Mouse (Mus musculus): ENCODE measurements around the gene Txn2.

Gene Txn2

GRCm38 (mm10) chr15:77934326-77934725 is 5.5 kb upstream of the Txn2 start:
- DNase-seq (ENCODE audit: low read depth, low spot score): no peak

GRCm38 (mm10) chr15:77933770-77934169 is 5.0 kb upstream of the Txn2 start:
- peak; percentile 86 for DNase-seq (ENCODE audit: low read depth, low spot score)

GRCm38 (mm10) chr15:77933222-77933621 is 4.4 kb upstream of the Txn2 start:
- no peak for DNase-seq (ENCODE audit: low read depth, low spot score)

GRCm38 (mm10) chr15:77931689-77932016 is 2.8 kb upstream of the Txn2 start:
- peak; percentile 67 for DNase-seq (ENCODE audit: low read depth, low spot score)

GRCm38 (mm10) chr15:77930986-77931688 is 2.3 kb upstream of the Txn2 start:
- no peak for DNase-seq (ENCODE audit: low read depth, low spot score)

- DNase-seq (ENCODE audit: low read depth, low spot score): no peak
These were observed 998 bp upstream of the Txn2 start for GRCm38 (mm10) chr15:77929804-77930203.

GRCm38 (mm10) chr15:77928091-77928490 is 715 bp downstream of the Txn2 start:
- no peak for DNase-seq (ENCODE audit: low read depth, low spot score)

GRCm38 (mm10) chr15:77926921-77927320 is 1.9 kb downstream of the Txn2 start:
- no peak for DNase-seq (ENCODE audit: low read depth, low spot score)

GRCm38 (mm10) chr15:77925195-77925594 is 3.6 kb downstream of the Txn2 start:
- DNase-seq (ENCODE audit: low read depth, low spot score): no peak

GRCm38 (mm10) chr15:77923267-77924035 is 5.4 kb downstream of the Txn2 start:
- no peak for DNase-seq (ENCODE audit: low read depth, low spot score)

GRCm38 (mm10) chr15:77922710-77923109 is 6.1 kb downstream of the Txn2 start:
- no peak for DNase-seq (ENCODE audit: low read depth, low spot score)

- DNase-seq (ENCODE audit: low read depth, low spot score): no peak
These were observed 7.2 kb downstream of the Txn2 start for GRCm38 (mm10) chr15:77921636-77922035.

GRCm38 (mm10) chr15:77920511-77921462 is 8.0 kb downstream of the Txn2 start:
- DNase-seq (ENCODE audit: low read depth, low spot score): no peak

- DNase-seq (ENCODE audit: low read depth, low spot score): no peak
These were observed 9.4 kb downstream of the Txn2 start for GRCm38 (mm10) chr15:77919441-77919840.

- DNase-seq (ENCODE audit: low read depth, low spot score): peak; percentile 64
These were observed 11.8 kb downstream of the Txn2 start for GRCm38 (mm10) chr15:77916851-77917544.

- DNase-seq (ENCODE audit: low read depth, low spot score): no peak
These were observed 13.5 kb downstream of the Txn2 start for GRCm38 (mm10) chr15:77915287-77915686.

- DNase-seq (ENCODE audit: low read depth, low spot score): no peak
These were observed 14.3 kb downstream of the Txn2 start for GRCm38 (mm10) chr15:77914507-77914906.

GRCm38 (mm10) chr15:77913054-77913453 is 15.8 kb downstream of the Txn2 start:
- DNase-seq (ENCODE audit: low read depth, low spot score): no peak

- no peak for DNase-seq (ENCODE audit: low read depth, low spot score)
These were observed 16.2 kb downstream of the Txn2 start for GRCm38 (mm10) chr15:77912585-77912984.

GRCm38 (mm10) chr15:77912048-77912447 is 16.8 kb downstream of the Txn2 start:
- DNase-seq (ENCODE audit: low read depth, low spot score): no peak

- no peak for DNase-seq (ENCODE audit: low read depth, low spot score)
These were observed 17.7 kb downstream of the Txn2 start for GRCm38 (mm10) chr15:77911065-77911464.
